Mouse (Mus musculus) heart, embryonic 11.5 days (tissue): ENCODE data around the gene 6430548M08Rik. TPM values are rescaled to one million over a fixed set of nuclear protein-coding genes. Genes with fewer than 3 reads are reported as not detected.

ENCODE experiments used
- ATAC-seq: fragments of 200-750 bp; cut with Nextera tagmentation; replicated peaks from 2 replicates; pipeline ENCODE4 v1.8.0; 2017; ENCODE audit warnings: moderate library complexity; ENCODE audit not compliant: insufficient number of reproducible peaks, low FRiP score, low TSS enrichment
- H3K27ac ChIP-seq: fragments of 300-500 bp; sonication (generic); 2 replicates; pipeline ENCODE4 v1.5.1; 2014; ENCODE audit warnings: mild to moderate bottlenecking, low read depth, low read length
- H3K27me3 ChIP-seq: fragments of 300-500 bp; sonication (generic); 2 replicates; pipeline ENCODE4 v1.6.1; 2014; ENCODE audit warnings: mild to moderate bottlenecking, low read length, mixed read lengths; ENCODE audit not compliant: control insufficient read depth, insufficient read depth
- H3K36me3 ChIP-seq: fragments of 300-500 bp; sonication (generic); 2 replicates; pipeline ENCODE4 v1.6.1; 2014; ENCODE audit warnings: mild to moderate bottlenecking, low read length, moderate library complexity, mixed read lengths; ENCODE audit not compliant: control insufficient read depth, insufficient read depth
- H3K4me1 ChIP-seq: fragments of 300-500 bp; sonication (generic); 2 replicates; pipeline ENCODE4 v1.6.1; 2014; ENCODE audit warnings: low read length; ENCODE audit not compliant: control insufficient read depth, insufficient read depth
- H3K4me2 ChIP-seq: fragments of 300-500 bp; sonication (generic); 2 replicates; pipeline ENCODE4 v1.6.1; 2014; ENCODE audit warnings: mild to moderate bottlenecking, moderate library complexity
- H3K4me3 ChIP-seq: fragments of 300-500 bp; sonication (generic); 2 replicates; pipeline ENCODE4 v1.5.1; 2014; ENCODE audit warnings: low read depth, low read length
- H3K9ac ChIP-seq: fragments of 300-500 bp; sonication (generic); 2 replicates; pipeline ENCODE4 v1.6.1; 2014; ENCODE audit warnings: mild to moderate bottlenecking, low read depth, low read length, moderate library complexity
- H3K9me3 ChIP-seq: fragments of 300-500 bp; sonication (generic); replicated peaks from 2 replicates; pipeline ENCODE4 v1.6.1; 2016; ENCODE audit warnings: low read length; ENCODE audit not compliant: control insufficient read depth
- WGBS: fragments of 180-500 bp; shearing (Covaris S2); extraction: QIAGEN DNeasy Blood & Tissue Kit; methylation state at CpG from one replicate; pipeline ENCODE4 v1.1.7; 2014; ENCODE audit not compliant: insufficient replicate concordance; 5-methylcytosine and 5-hydroxymethylcytosine counted together
- polyA plus RNA-seq: library from polyadenylated mRNA; unstranded; fragments of >200 nt; fragmentation: Nextera tagmentation; extraction: Ambion mirVana; gene quantifications from 2 replicates; pipeline ENCODE4 v1.2.1, GENCODE M21; 2014

Gene 6430548M08Rik
- polyA plus RNA-seq, 1 experiment from 2014 or later, result 8.4 TPM

DNA sequence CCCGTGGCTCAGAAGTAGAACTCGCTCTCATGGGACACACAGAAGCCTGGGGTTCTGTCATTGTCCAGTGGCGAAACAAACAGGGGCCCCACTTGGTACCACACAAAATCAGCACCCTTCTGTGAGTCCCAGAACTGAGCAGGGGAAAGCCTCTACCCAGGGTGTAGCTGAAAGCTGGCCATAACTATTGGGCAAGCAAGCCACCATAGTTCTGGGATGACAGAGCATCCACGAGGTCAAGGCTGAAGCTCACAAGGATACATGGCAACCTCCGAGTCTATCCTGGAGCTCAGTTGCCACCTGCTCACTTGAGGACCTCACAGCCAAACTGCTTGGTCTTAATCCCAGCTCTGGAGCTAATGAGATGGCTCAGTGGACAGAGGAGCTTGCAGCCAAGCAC is 67.3 kb downstream of the 6430548M08Rik start:
- 83% methylated on average over 5 of the region's 5 CpGs for WGBS
- no peak for ATAC-seq

GRCm38 (mm10) chr8:120181861-120182414 is 68.0 kb downstream of the 6430548M08Rik start:
- Histone ChIP-seq H3K4me1 (peaks cover 37% of the 10 kb centered on the region), H3K9me3 (no peaks in the 10 kb centered on the region), H3K36me3 (no peaks in the 10 kb centered on the region), H3K4me3 (no peak overlapping the region), H3K4me2 (no peak overlapping the region), H3K27ac (no peak overlapping the region), H3K9ac (no peak overlapping the region), H3K27me3 (peaks cover 7% of the 10 kb centered on the region)
- no peak for ATAC-seq
- 51% methylated on average over 4 of the region's 4 CpGs for WGBS

More for the DNA sequence above, 67.3 kb downstream of the 6430548M08Rik start:
- H3K27ac ChIP-seq, result no peak overlapping the region
- H3K9ac ChIP-seq, result no peak overlapping the region
- no peaks in the 10 kb centered on the region for H3K36me3 ChIP-seq
- H3K4me3 ChIP-seq, result no peak overlapping the region
- no peaks in the 10 kb centered on the region for H3K9me3 ChIP-seq
- H3K27me3 ChIP-seq, result peaks cover 12% of the 10 kb centered on the region
- H3K4me1 ChIP-seq, result peaks cover 41% of the 10 kb centered on the region
- H3K4me2 ChIP-seq, result no peak overlapping the region

- 23% methylated on average over 9 of the region's 9 CpGs for WGBS
- no peak overlapping the region for H3K27ac ChIP-seq
- no peak overlapping the region for H3K9ac ChIP-seq
These were observed 70.4 kb downstream of the 6430548M08Rik start for GRCm38 (mm10) chr8:120184366-120184765.

GRCm38 (mm10) chr8:120184850-120185792 is 71.2 kb downstream of the 6430548M08Rik start:
- Histone ChIP-seq H3K4me1 (peaks cover 27% of the 10 kb centered on the region), H3K4me2 (peak overlapping the region; percentile 11; the same call in 1 of the 2 replicates), H3K9me3 (no peaks in the 10 kb centered on the region), H3K9ac (peak overlapping the region; percentile 49; the same call in 1 of the 2 replicates), H3K27me3 (no peaks in the 10 kb centered on the region; the same call in 1 of the 2 replicates), H3K36me3 (no peaks in the 10 kb centered on the region), H3K27ac (peak overlapping the region; percentile 46), H3K4me3 (no peak overlapping the region)
- WGBS, result 39% methylated on average over 17 of the region's 17 CpGs
- ATAC-seq, result no peak; the same call in 1 of the 2 replicates

More at GRCm38 (mm10) chr8:120184366-120184765, 70.4 kb downstream of the 6430548M08Rik start:
- no peak for ATAC-seq
- Histone ChIP-seq H3K36me3 (no peaks in the 10 kb centered on the region), H3K9me3 (no peaks in the 10 kb centered on the region), H3K27me3 (no peaks in the 10 kb centered on the region), H3K4me2 (no peak overlapping the region), H3K4me3 (no peak overlapping the region), H3K4me1 (peaks cover 24% of the 10 kb centered on the region)

DNA sequence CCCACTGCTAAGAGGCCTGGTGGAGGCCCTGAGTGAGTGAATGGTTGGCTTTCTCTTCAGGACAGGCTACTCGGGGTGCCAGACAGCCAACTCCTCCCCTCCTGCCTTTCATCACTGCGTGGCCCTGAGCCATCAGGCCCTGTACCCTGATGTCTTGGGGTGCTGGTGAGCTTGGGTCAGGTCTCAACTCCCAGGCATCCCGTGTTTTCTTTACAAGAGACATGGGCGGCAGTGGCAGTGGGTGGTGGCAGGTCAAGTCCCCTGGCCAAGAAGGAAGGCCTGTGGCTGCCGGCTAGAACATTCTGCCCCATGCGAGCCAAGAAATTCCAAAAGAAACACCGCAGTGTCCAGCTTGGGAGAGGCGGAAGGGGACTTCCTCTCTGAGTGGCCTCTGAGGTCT is 72.5 kb downstream of the 6430548M08Rik start:
- Histone ChIP-seq H3K27me3 (no peaks in the 10 kb centered on the region; the same call in 1 of the 2 replicates), H3K4me1 (peaks cover 32% of the 10 kb centered on the region), H3K36me3 (no peaks in the 10 kb centered on the region), H3K9me3 (no peaks in the 10 kb centered on the region), H3K4me3 (no peak overlapping the region), H3K9ac (no peak overlapping the region), H3K4me2 (no peak overlapping the region), H3K27ac (no peak overlapping the region)
- ATAC-seq, result no peak
- 60% methylated on average over 8 of the region's 8 CpGs for WGBS

GRCm38 (mm10) chr8:120188510-120188909 is 74.6 kb downstream of the 6430548M08Rik start:
- Histone ChIP-seq H3K27ac (no peak overlapping the region), H3K36me3 (no peaks in the 10 kb centered on the region), H3K27me3 (no peaks in the 10 kb centered on the region; the same call in 1 of the 2 replicates), H3K9me3 (no peaks in the 10 kb centered on the region; the same call in 1 of the 2 replicates), H3K4me2 (no peak overlapping the region), H3K4me3 (no peak overlapping the region), H3K4me1 (peaks cover 32% of the 10 kb centered on the region), H3K9ac (no peak overlapping the region)
- no peak for ATAC-seq
- 78% methylated on average over 6 of the region's 6 CpGs for WGBS

DNA sequence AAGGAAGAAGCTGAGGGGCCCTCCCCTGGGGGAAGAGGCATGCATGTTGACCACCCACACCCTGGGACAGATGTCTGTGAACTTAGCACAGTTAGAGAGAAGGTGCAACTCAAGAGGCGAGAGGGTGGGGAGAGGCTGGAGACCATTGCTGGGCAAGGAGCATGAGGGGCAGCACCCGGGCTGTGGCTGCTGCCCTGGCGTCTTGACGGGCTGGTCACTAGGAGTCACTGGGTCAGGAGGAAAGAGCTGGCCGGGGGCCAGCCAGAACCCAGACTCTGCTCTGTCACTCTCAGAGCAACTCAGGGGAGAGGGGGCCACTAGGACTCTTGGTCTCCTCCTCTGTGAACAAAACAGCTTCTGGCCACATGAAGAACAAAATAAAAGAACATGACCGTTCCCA is 75.5 kb downstream of the 6430548M08Rik start:
- no peak for ATAC-seq
- H3K9me3 ChIP-seq, result no peaks in the 10 kb centered on the region; the same call in 1 of the 2 replicates
- no peak overlapping the region for H3K4me2 ChIP-seq
- H3K36me3 ChIP-seq, result no peaks in the 10 kb centered on the region
- no peak overlapping the region for H3K9ac ChIP-seq
- H3K4me1 ChIP-seq, result peaks cover 29% of the 10 kb centered on the region
- H3K27ac ChIP-seq, result no peak overlapping the region
- no peaks in the 10 kb centered on the region; the same call in 1 of the 2 replicates for H3K27me3 ChIP-seq
- WGBS, result 73% methylated on average over 6 of the region's 6 CpGs
- no peak overlapping the region for H3K4me3 ChIP-seq

DNA sequence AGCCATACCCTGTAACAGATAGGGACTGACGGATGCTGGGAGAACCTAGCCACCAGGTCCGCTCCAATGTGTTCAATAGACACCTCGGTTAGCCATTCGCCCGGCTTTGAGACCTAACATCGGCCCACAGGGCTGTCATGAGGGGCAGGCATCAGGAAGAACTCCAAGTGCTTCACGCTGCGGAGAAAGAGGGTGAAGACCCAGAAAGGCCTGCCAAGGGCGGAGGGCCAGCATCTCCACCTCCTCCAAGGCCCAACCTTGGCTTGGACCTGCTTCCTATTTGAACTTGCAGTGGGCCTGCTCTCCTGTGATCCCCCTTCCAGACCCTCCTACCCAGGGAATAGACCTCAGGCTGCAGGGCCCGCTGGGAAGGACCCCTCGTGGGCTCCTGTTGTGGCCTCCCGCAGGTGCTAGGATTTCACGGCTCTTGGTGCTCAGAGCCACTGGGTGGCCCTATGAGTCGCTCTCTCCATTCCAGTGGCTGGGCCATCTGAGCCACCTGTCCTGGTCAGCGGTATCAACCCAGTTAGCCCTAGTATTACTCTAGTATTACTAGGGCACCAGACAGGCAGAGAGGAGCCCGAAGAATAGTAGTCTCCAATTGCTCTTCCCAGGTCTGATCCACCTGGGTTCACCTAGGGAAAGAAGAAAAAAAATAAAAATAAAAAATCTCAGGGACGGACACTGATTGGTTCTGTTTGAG is 76.3 kb downstream of the 6430548M08Rik start:
- H3K4me1 ChIP-seq, result peaks cover 22% of the 10 kb centered on the region
- ATAC-seq, result no peak
- no peaks in the 10 kb centered on the region; the same call in 1 of the 2 replicates for H3K27me3 ChIP-seq
- WGBS, result 76% methylated on average over 17 of the region's 17 CpGs
- no peak overlapping the region for H3K27ac ChIP-seq
- no peaks in the 10 kb centered on the region; the same call in 1 of the 2 replicates for H3K9me3 ChIP-seq
- H3K36me3 ChIP-seq, result no peaks in the 10 kb centered on the region
- no peak overlapping the region for H3K9ac ChIP-seq
- no peak overlapping the region for H3K4me3 ChIP-seq
- H3K4me2 ChIP-seq, result no peak overlapping the region
